Comparison of ENCODE assay signal across 35 mouse cellular contexts in the genomic region with DNA sequence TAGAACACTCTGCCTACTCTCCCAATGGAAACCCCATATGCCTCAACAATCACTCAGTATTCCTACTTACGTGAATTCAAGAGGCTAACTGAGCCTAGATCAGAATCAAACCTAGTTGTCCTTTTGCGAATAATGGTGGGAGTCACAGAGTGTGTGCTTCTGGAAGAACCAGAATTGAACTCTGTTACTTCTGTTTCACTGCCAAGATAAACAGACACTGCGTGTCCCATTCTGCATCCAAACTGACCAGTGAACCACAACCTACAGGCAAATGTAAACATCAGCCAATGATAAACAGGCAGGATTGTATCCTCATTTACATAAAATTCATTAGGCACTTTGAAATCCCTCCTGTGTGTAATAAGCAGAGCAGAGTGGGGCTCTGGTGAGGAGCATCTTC.
"Had no signal": no experiment of that assay in that cellular context is flagged by ENCODE, and none has a peak within 500 bp of the region (broad histone marks: within the 10 kb centered on the region; RNA-seq: fewer than 3 reads in every experiment).

No protein-coding gene starts in this region.

- H3K27ac ChIP-seq: heart, adult 2 months; heart, embryonic 10.5 days; heart, embryonic 13.5 days; heart, embryonic 15.5 days; hindbrain, embryonic 10.5 days; hindbrain, embryonic 12.5 days; hindbrain, embryonic 13.5 days; hindbrain, embryonic 14.5 days; hindbrain, embryonic 15.5 days; hindbrain, postnatal 0 days; intestine, embryonic 15.5 days; kidney, embryonic 15.5 days; kidney, postnatal 0 days; layer of hippocampus, adult 2 months had no signal

- H3K4me3 ChIP-seq: heart, adult 2 months; heart, embryonic 10.5 days; heart, embryonic 12.5 days; heart, embryonic 13.5 days; heart, embryonic 15.5 days; hindbrain, embryonic 10.5 days; hindbrain, embryonic 12.5 days; hindbrain, embryonic 13.5 days; hindbrain, embryonic 15.5 days; intestine, embryonic 15.5 days; kidney, embryonic 15.5 days; layer of hippocampus, adult 2 months had no signal

- ATAC-seq: hindbrain, embryonic 16.5 days; hindbrain, postnatal 0 days; inflammation-experienced regulatory T-cells, adult 6 months; intestine, embryonic 15.5 days; intestine, embryonic 16.5 days; intestine, postnatal 0 days had no signal

- H3K4me2 ChIP-seq: heart, embryonic 11.5 days; heart, embryonic 12.5 days; heart, embryonic 13.5 days; heart, embryonic 15.5 days; hindbrain, embryonic 12.5 days; hindbrain, embryonic 13.5 days; hindbrain, embryonic 14.5 days; hindbrain, embryonic 15.5 days; intestine, embryonic 15.5 days; kidney, embryonic 15.5 days had no signal

- DNase-seq: heart, adult 18-20 months; heart, adult 2 months; heart, postnatal 10 days; heart, postnatal 14 days; heart, postnatal 36 days; heart, postnatal 4 days; kidney, adult 11 months; kidney, adult 18-20 months; kidney, adult 2 months; kidney, adult 8-10 months; kidney, adult 9 months; kidney, postnatal 10 days; kidney, postnatal 14 days; kidney, postnatal 25 days; kidney, postnatal 4 days; layer of hippocampus, adult 9-11 months had no signal

- H3K9ac ChIP-seq: heart, embryonic 12.5 days; heart, embryonic 13.5 days; heart, embryonic 15.5 days; hindbrain, embryonic 12.5 days; hindbrain, embryonic 13.5 days; hindbrain, embryonic 14.5 days; hindbrain, embryonic 15.5 days; intestine, embryonic 15.5 days; kidney, embryonic 15.5 days had no signal

- H3K27me3 ChIP-seq: heart, embryonic 15.5 days; intestine, embryonic 15.5 days had no signal

- H3K36me3 ChIP-seq: heart, embryonic 10.5 days; heart, embryonic 12.5 days; heart, embryonic 13.5 days; heart, embryonic 15.5 days; hindbrain, embryonic 10.5 days; hindbrain, embryonic 12.5 days; hindbrain, embryonic 13.5 days; hindbrain, embryonic 15.5 days; intestine, embryonic 15.5 days; kidney, embryonic 15.5 days had no signal

- H3K9me3 ChIP-seq: heart, embryonic 10.5 days; heart, embryonic 12.5 days; heart, embryonic 13.5 days; heart, embryonic 15.5 days; hindbrain, embryonic 10.5 days; hindbrain, embryonic 12.5 days; hindbrain, embryonic 13.5 days; hindbrain, embryonic 15.5 days; intestine, embryonic 15.5 days; kidney, embryonic 15.5 days had no signal
